Mouse (Mus musculus): ENCODE results near the gene Pcdh8.

The Pcdh8 gene

DNA sequence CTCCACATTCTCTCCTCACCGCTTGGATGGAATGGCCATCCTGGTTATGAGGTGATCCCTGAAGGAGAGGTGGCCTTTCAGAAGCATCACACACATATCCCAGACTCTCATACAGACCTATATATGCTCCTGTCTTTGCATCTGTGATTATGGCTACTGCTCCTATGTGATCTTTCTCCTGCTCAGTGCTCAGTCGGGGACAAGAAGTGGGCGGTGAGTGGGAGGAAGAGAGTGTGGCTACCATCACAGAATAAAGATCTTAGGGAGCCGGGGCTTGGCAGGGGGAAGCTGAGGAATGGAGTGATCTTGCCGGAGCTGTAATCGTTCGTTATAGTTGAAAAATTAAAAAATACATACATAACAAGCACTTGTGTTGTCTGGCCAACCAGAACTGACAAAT, 17.4 kb downstream of the Pcdh8 start:
- DNase-seq, result no peak

DNA sequence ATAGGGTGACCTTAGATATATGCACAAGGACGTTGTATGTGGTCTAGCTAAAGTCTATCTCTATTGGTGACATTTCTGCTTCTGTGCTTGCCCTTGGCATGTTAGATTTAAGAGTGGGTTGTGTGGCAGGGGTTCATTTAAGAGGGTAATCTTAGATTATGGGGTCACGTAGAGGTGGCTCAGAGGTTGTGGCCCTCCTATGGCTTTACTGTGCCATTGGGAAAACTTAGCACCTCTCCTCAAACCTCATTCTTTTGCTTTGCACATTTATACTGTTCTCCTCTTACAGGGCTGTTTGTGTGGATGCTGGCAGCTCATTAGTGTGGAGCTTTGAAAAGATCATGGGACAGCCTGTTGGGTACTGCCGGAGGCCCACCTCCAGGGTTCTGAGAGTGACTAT, 30.6 kb downstream of the Pcdh8 start:
- DNase-seq, result no peak

DNA sequence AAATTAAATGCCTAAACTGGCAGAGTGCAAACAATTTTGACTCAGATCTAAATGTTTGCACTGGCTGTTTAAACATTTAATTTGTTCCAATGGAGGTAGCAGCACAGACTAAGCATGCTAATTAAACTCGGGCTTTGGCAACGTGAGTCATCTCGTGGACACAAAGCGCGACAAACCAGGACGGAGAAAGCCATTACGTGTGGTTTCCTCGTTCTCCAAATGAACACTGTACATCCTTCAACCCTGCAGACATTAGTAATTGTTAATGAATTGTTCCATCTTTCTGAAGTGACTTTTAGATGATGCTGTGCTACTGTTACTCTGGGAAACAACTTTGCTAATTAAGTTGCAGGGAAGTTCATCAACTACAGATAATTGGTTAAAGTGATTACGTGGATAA, 32.7 kb downstream of the Pcdh8 start:
- no peak for DNase-seq

DNA sequence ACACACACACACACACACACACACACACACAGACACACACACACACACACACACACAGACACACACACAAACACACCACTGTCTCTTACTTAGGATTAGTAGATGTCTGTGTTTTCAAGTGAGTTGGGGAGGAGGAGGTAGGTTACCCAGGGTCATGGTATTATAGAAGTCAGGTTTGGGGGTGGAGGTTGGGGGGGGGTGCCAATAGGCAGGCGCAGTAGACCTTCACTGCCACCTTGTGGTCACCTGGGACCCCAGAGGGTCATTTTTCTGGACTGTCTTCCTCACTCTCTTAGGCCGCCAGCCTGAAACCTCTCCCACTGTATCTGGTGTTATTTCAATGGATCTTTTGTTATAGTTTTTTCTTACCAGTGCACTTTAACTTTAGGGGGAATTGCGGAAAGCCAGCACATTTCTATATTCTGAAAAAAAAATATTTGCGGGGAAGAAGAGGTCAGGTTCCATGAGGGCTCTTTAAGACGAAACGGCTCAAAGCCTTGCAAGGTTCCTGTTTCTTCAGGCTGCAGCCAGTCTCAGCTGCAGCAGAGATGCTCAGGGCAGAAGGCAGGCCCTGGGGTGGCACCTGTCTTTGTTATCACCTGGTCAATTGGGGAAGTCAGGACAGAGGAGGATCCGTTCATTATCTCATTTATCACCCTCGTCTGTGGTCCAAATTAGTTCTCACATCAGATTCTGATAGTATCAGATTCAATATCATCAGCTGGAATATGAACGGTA, 33.3 kb downstream of the Pcdh8 start:
- DNase-seq, result no peak

DNA sequence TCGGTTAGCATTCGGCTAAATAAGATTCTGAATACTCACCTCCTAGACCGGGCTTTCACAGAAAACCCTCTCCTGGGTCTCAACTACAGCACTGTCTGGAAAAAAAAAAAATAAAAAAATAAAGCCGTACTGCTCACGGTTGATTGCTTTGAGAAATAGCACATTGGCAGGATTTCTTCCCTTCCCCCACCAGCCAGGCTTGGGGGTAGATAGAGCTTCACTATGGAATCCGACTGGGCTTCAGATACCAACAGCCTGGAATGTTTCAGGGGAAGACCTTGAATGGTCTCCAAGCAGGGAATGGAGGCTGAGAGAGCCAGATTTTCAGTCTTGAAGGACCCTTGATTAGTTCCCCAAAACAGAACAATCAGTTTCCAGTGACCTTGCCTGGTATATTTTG, 34.3 kb downstream of the Pcdh8 start:
- no peak for DNase-seq

DNA sequence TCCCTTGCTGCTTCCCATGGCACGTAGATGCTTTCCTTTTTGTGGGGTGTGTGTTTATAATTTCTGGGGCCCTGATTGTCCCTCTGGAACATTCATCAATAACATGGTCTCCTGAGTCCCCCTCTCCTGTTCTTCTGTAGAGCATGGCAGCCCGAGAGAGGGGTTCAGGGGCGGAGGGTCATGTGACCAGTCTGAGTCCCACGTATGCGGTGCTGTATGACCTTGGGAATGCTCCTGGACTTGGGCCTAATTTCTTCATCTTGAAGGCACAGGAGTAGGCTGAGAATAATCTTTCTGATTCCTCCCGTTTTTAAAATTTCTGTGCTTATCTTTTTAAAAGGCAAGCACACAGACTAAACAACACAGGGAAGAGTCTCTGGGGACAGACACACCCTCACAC, 37.6 kb downstream of the Pcdh8 start:
- DNase-seq, result no peak

DNA sequence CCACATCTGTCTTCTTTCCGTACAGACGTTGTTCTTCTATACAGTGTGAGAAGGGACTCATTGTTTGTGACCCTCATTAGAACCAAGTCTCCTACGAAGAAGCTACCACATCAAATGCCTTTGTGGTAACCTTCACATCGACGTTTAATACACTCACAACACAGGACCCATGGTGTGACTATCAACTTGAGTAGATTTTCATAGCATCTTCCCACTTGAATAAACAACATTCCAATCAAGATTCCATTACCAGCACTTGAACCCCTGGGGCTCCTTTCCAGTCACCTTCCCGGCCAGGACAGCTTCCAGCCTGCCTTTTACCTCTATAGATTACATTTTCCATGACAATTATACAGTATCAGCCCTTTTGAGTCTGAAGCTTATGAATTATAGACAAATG, 42.3 kb downstream of the Pcdh8 start:
- DNase-seq, result no peak

DNA sequence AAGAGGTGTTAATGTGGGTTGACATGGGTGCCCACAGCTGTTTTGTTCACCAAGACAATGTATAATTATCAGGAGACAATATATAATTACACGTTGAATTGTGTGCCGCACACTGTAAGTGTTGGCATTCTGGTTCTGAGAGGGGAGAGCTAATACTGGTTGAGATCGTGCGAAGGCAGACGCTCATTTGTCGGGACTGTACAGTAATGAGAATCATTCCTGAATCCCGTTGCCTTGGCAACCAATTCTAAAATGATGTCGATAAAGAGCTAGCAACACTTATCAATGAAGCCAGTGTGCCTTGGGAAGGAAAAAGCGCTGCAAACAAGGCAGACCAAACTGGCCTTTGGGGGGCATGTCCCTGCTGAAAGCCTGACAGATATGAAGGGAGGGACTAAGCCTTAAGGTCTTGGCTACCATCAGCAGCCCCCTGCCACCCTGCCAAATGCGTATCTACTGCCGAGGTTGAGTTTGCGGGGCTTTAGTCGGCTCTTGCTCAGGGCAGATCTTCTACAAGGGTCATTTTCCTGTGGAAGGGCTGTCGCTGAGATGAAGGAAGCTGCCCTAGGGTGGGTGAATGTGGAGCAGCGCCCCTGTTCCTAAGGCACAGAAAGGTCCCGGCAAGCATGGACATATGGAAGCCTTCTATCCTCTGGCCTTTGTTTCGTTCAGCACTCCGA, 47.0 kb downstream of the Pcdh8 start:
- no peak for DNase-seq

DNA sequence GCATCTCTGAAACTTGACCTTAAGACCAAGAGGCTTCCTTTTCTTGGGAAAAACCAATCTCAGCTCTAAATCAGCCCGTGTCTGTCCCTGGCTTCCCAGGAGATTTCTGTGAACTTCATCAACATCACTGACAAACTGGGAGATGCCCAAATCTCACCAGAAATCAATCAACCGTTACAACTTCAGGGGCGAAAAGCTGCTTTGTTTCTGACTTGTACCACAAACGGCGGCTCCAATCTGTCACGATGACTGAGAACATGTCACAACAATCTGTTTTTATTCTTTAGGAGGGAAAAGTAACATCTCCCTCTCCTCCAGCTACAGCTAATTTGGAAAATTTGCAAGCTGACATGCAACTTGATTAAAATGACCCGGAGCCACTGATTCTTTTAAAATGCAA, 48.9 kb downstream of the Pcdh8 start:
- DNase-seq, result no peak

Measured in kidney, adult 18-20 months (tissue).